Mouse (Mus musculus) small intestine, adult 2 months (tissue): ENCODE results near the gene Ccdc171.

Experiments
- CTCF ChIP-seq: fragments of 200-500 bp; IDR thresholded peaks from 2 replicates; pipeline ENCODE4 v1.5.1; 2012; ENCODE audit warnings: low read depth, mild to moderate bottlenecking, control low read depth, inconsistent platforms, low read length, moderate library complexity, mixed read lengths; ENCODE audit not compliant: insufficient replicate concordance, insufficient read length; ENCODE audit errors: extremely low read depth
- POLR2A ChIP-seq: fragments of 200-500 bp; IDR thresholded peaks from 2 replicates; pipeline ENCODE4 v1.6.1; 2012; ENCODE audit warnings: low read depth, mild to moderate bottlenecking, control low read depth, inconsistent platforms, low read length, moderate library complexity

DNA sequence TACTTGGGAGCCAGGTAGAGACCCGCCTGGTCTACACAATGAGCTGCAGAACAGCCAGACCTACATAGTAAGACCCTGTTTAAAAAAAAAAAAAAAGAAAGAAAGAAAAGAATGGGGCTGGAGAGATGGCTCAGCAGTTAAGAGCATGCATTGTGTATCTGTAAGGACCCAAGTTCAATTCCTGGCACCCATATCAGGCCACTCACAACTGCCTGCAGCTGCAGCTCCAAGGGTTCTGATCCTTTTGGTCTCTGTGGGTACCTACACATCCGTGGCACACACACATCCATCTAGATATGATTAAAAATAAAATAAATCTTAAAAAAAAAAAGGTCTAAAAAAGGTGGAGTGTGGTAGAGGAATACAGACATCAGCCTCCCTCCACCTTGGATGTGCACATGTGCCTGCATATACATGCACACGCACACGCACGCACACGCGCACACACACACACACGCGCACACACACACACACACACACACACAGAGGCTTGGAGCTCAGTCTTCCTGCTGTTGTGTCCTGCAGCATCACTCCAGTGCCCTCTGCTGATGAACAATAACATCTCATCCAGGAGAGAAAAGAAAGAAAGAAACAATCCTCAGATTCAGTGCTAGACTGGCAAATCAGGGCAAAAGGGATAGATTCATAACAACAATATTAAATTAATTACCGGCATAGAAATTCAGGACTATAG, 10.2 kb upstream of the Ccdc171 start:
- TF ChIP-seq POLR2A: no peak
- TF ChIP-seq CTCF: no peak
